ENCODE assay signal across 26 mouse cellular contexts in genomic region chr14:79242386-79242720, GRCm38 (mm10). TPM values are rescaled to one million over a fixed set of nuclear protein-coding genes. Genes with fewer than 3 reads are reported as not detected.
DNase-seq lines count a peak whose midpoint lies in the region; ATAC-seq lines count a peak whose summit lies in the region.
"Had no signal": no experiment of that assay in that cellular context is flagged by ENCODE, and none has a peak within 500 bp of the region (broad histone marks: within the 10 kb centered on the region; RNA-seq: fewer than 3 reads in every experiment).

No protein-coding gene starts in this region.

- 0 out of 2 replicates have a peak overlapping the region, but pooled peaks have one; percentile 50 for H3K27ac ChIP-seq in limb, embryonic 12.5 days
- no peak overlapping the region for H3K27ac ChIP-seq in limb, embryonic 10.5 days
- H3K27ac ChIP-seq: embryonic facial prominence, embryonic 10.5 days; embryonic facial prominence, embryonic 12.5 days; forebrain, embryonic 13.5 days; forebrain, embryonic 15.5 days had no signal

- no peaks in the 10 kb centered on the region for H3K36me3 ChIP-seq in limb, embryonic 12.5 days
- no peaks in the 10 kb centered on the region for H3K36me3 ChIP-seq in limb, embryonic 10.5 days
- H3K36me3 ChIP-seq: embryonic facial prominence, embryonic 10.5 days; embryonic facial prominence, embryonic 12.5 days; forebrain, embryonic 15.5 days; G1E had no signal

- peaks cover 19% of the 10 kb centered on the region for H3K4me1 ChIP-seq in limb, embryonic 12.5 days (replicated peaks)
- peaks cover 24% of the 10 kb centered on the region for H3K4me1 ChIP-seq in limb, embryonic 10.5 days

- H3K9me3 ChIP-seq in limb, embryonic 12.5 days: no peaks in the 10 kb centered on the region
- H3K9me3 ChIP-seq in limb, embryonic 10.5 days (replicated peaks): no peaks in the 10 kb centered on the region
- H3K9me3 ChIP-seq: embryonic facial prominence, embryonic 12.5 days; forebrain, embryonic 15.5 days; G1E had no signal

- no peak overlapping the region for H3K4me3 ChIP-seq in limb, embryonic 12.5 days (replicated peaks)
- H3K4me3 ChIP-seq in limb, embryonic 10.5 days: no peak overlapping the region
- H3K4me3 ChIP-seq: embryonic facial prominence, embryonic 10.5 days; embryonic facial prominence, embryonic 12.5 days; forebrain, embryonic 13.5 days; forebrain, embryonic 15.5 days had no signal

- no peak for ATAC-seq in limb, embryonic 12.5 days (ENCODE audit: insufficient number of reproducible peaks, insufficient read depth, low FRiP score, low TSS enrichment, low read depth)
- ATAC-seq: activated CD4-positive, CD25-positive, alpha-beta regulatory T cell, adult 4 months; forebrain, embryonic 13.5 days; forebrain, embryonic 15.5 days; forebrain, postnatal 0 days; Patski had no signal

- peak; percentile 51 for DNase-seq in adrenal gland, adult 2 months
- DNase-seq in adrenal gland, postnatal 25 days: no peak
- peak; percentile 25 to 42 for DNase-seq in adrenal gland, postnatal 36 days
- no peak for DNase-seq in adrenal gland, postnatal 10 days
- no peak for DNase-seq in limb, embryonic 10.5 days (ENCODE audit: low spot score)
- DNase-seq: adrenal gland, postnatal 14 days; B cell, adult 2 months; cerebellum, adult 11-12 months; cerebellum, adult 2 months; cerebellum, adult 9-10 months; cerebellum, postnatal 10 days; cerebellum, postnatal 25 days; forebrain, postnatal 0 days had no signal

- no peak overlapping the region for H3K4me2 ChIP-seq in limb, embryonic 12.5 days
- H3K4me2 ChIP-seq: embryonic facial prominence, embryonic 12.5 days; forebrain, embryonic 13.5 days; forebrain, embryonic 15.5 days had no signal

- H3K27me3 ChIP-seq in limb, embryonic 12.5 days: no peaks in the 10 kb centered on the region
- no peaks in the 10 kb centered on the region for H3K27me3 ChIP-seq in limb, embryonic 10.5 days (ENCODE audit: low read depth, poor library complexity, severe bottlenecking)
- H3K27me3 ChIP-seq: embryonic facial prominence, embryonic 12.5 days; forebrain, embryonic 13.5 days; forebrain, embryonic 15.5 days; Patski had no signal

- H3K9ac ChIP-seq in limb, embryonic 12.5 days (replicated peaks): no peak overlapping the region
- H3K9ac ChIP-seq: embryonic facial prominence, embryonic 12.5 days; forebrain, embryonic 13.5 days; forebrain, embryonic 15.5 days; forebrain, postnatal 0 days had no signal

RNA-seq across cellular contexts. Expression of gene Zfp957, which starts 4.8 kb away (rescaled TPM):
- total RNA-seq in adrenal gland, adult 2 months (2021): not detected
- polyA plus RNA-seq in adrenal gland, adult 2 months (2012; rRNA removed): not detected in 2 replicates
- total RNA-seq in adrenal gland, postnatal 25 days (2021): not detected in 2 replicates
- total RNA-seq in adrenal gland, postnatal 36 days (2021): not detected
- total RNA-seq in adrenal gland, postnatal 10 days (2021): not detected
- not detected in 2 replicates for polyA plus RNA-seq in limb, embryonic 12.5 days (2016; fragmentation: Nextera tagmentation; extraction: Ambion mirVana)
- not detected in 2 replicates for polyA plus RNA-seq in limb, embryonic 10.5 days (2016; fragmentation: Nextera tagmentation; extraction: Ambion mirVana)
- total RNA-seq: adrenal gland, postnatal 14 days; CH12.LX; forebrain, postnatal 0 days; G1E had no signal
- polyA plus RNA-seq: CD4-positive, CD25-positive, alpha-beta regulatory T cell, adult 4 months; cerebellum, adult 2 months; cortical plate, adult 2 months; embryonic facial prominence, embryonic 10.5 days; embryonic facial prominence, embryonic 12.5 days; embryonic facial prominence, embryonic 14.5 days; forebrain, embryonic 11.5 days; forebrain, embryonic 13.5 days; forebrain, embryonic 15.5 days; forebrain, postnatal 0 days; G1E had no signal

RNA-seq across cellular contexts. Expression of gene Rgcc, which starts 59.1 kb away (rescaled TPM):
- total RNA-seq in adrenal gland, adult 2 months (2021): 100 to 1,000 TPM; 131 to 254 TPM
- polyA plus RNA-seq in adrenal gland, adult 2 months (2012; rRNA removed): 1,050 and 1,217 TPM in 2 replicates
- total RNA-seq in adrenal gland, postnatal 25 days (2021): 92.6 and 100 TPM in 2 replicates
- 100 to 1,000 TPM; 122 to 238 TPM for total RNA-seq in adrenal gland, postnatal 36 days (2021)
- 100 to 1,000 TPM; 154 to 227 TPM for total RNA-seq in adrenal gland, postnatal 10 days (2021)
- 25.6 and 28.6 TPM in 2 replicates for polyA plus RNA-seq in limb, embryonic 12.5 days (2016; fragmentation: Nextera tagmentation; extraction: Ambion mirVana)
- 9.5 and 14.8 TPM in 2 replicates for polyA plus RNA-seq in limb, embryonic 10.5 days (2016; fragmentation: Nextera tagmentation; extraction: Ambion mirVana)
- total RNA-seq: G1E had no signal
- polyA plus RNA-seq: G1E had no signal

Comparison
In these comparisons a context has a peak if more than half of its experiments do, and no peak if none do; other contexts are left out.
1. DNase-seq: peak in adrenal gland, adult 2 months (single experiment) and adrenal gland, postnatal 36 days (2 of 2); none in adrenal gland, postnatal 25 days (single experiment), adrenal gland, postnatal 10 days (single experiment) and limb, embryonic 10.5 days (single experiment).